Mouse (Mus musculus) gastrocnemius, postnatal 4 days (tissue): Measurements from ENCODE around the gene Lrrc3. TPM values are rescaled to one million over a fixed set of nuclear protein-coding genes. Genes with fewer than 3 reads are reported as not detected.
"Not testable (repeated sequence)": the region's sequence is repeated elsewhere in the genome, so short reads cannot be mapped to it uniquely, and the experiment has no call there.

Source experiments
- DNase-seq, 2 experiments: peaks; one replicate each; pipeline ENCODE4 v3.0.0; 2021 to 2022; ENCODE audit warnings: low spot score in 2 of 2, mixed read lengths in 2 of 2
- long read RNA-seq, 2 experiments: library from polyadenylated mRNA; stranded (forward); transcript quantifications; one replicate each; pipeline ENCODE4 v2.0.0; 2021
- total RNA-seq, 2 experiments: library from RNA; stranded (reverse); gene quantifications; 2 replicates each; pipeline ENCODE4 v1.2.3; 2021

Lrrc3 gene
- total RNA-seq, result 1 to 10 TPM; 1.2 to 1.4 TPM
- long read RNA-seq, experiment 1, full-length matches to known transcripts, result 1 of 1 reads
- long read RNA-seq, experiment 1, partial matches to known transcripts, result 0 of 1 reads
- long read RNA-seq, experiment 1, other reads (novel, unspliced or antisense), result 0 of 1 reads
- long read RNA-seq, experiment 2, result 0 reads

- DNase-seq, result peak in 1 of 2 experiments; percentile 54
Observed at GRCm38 (mm10) chr10:77902211-77902893, at the start of gene Lrrc3. Gene Lrrc3, minus strand, starts transcription at chr10:77902536.

DNA sequence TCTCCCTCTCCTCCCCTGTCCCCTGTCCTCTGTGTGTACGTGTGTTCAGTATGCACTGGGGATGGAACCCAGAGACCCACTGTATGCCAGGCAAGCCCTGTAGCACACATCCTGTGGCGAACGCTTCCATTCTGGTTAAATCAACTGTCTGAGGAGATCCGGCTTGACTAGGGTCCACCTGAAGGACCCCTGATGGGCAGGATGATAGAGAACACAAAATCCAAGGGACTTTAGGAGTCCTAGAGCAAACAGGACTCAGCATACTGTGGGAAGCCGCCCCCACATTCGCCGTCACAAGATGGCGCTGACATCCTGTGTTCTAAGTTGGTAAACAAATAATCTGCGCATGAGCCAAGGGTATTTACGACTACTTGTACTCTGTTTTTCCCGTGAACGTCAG is 48.1 kb upstream of the Lrrc3 start:
- DNase-seq, result not testable (repeated sequence)

DNA sequence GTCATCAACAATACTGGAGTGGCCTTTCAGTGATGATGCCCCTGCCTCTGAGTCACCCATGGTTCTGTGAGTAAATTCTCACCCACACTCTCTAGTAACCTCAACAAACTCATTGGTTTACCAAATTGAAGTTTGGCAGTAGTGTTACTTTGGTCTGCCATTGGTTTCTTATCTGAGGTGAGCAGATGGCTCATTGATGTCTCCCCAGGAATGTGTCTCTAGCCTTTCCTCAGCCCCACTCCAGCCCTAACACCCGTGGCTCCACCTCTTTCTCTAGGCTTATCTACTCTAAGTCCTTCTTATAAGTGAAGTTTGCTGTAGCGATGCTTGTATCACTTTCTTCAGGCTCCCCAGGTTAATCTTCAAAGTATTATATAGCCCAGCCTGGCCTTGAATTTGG is 37.3 kb upstream of the Lrrc3 start:
- no peak for DNase-seq

DNA sequence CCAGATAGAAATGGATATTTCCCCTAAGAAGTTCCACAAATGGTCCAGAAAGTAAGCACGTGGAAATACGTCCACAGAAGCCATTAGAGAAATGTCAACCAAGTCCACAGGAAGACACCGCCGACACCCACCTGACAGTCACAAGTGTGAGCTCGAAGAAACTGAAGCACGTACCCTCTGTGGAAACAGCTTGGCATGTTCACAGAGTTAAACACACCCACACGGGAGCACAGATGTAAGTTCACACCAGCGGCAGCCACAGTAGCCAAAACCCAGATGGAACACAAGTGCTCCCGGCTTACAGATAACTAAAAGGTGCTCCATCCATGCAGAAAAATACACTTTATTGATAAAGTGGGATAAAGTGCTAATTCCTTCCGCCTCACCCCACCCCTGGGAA is 25.0 kb upstream of the Lrrc3 start:
- no peak for DNase-seq

- peak in 1 of 2 experiments; percentile 37 for DNase-seq
Observed at GRCm38 (mm10) chr10:77926140-77926539, 23.8 kb upstream of the Lrrc3 start.

DNA sequence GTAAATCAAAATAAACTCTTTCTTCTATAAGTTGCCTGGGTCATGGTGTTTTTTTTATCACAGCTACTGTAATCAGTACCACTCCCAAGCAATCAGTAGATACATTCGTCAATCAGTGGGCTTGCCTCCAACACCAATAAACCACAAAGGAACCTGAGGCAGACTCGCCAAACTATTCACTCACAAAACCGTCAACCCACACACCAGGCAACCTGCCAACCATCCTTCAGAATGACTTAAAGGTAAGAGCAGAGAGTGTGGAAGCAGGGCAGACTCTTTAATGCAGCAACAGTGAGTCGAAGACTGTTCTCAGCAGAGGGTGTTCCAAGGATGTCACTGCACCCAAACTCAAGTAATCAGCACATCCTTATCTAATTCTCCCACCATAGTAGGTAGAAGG is 20.3 kb upstream of the Lrrc3 start:
- no peak for DNase-seq

DNA sequence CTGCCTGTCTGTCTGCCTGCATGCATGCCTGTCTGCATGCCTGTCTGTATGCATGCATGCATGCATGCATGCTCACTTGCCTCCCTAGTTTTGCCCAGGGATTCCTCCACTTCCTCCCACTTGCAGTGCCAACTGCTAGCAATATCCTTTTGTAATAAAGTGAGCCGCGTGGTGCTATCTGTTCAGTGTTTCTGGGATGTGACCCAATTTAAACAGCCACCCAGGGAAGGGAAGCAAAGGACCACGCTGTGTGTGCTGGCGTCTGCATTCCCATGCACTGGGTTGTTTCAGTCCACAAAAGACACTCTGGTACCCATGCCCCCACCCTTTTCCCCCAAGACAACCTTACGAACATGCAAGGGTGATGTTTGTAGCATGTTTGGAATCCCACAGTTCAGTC is 18.7 kb upstream of the Lrrc3 start:
- no peak for DNase-seq

- peak; percentile 47 to 50 for DNase-seq
Observed at GRCm38 (mm10) chr10:77916636-77917335, 14.4 kb upstream of the Lrrc3 start.

GRCm38 (mm10) chr10:77913292-77913691 is 11.0 kb upstream of the Lrrc3 start:
- DNase-seq, result no peak

DNA sequence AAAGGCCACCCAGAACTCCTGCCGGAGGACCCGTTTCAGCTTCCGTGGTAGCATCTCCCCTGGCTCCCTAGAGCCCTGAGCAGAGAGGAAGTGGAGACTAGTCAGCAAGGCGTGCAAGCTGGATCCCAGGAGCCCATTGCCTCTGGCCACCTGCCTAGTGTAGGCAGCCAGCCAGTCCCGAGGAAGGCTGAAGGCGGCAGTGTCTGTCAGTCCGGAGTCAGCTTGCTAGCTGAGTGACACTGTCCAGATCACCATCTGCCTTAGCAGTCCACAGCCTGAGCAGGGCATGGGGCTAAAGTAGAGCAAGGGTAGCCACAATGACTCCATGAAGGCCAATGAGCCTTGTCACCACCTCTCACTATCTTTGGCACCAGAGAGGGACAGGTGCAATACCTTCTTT is 10.3 kb upstream of the Lrrc3 start:
- DNase-seq, result no peak

DNA sequence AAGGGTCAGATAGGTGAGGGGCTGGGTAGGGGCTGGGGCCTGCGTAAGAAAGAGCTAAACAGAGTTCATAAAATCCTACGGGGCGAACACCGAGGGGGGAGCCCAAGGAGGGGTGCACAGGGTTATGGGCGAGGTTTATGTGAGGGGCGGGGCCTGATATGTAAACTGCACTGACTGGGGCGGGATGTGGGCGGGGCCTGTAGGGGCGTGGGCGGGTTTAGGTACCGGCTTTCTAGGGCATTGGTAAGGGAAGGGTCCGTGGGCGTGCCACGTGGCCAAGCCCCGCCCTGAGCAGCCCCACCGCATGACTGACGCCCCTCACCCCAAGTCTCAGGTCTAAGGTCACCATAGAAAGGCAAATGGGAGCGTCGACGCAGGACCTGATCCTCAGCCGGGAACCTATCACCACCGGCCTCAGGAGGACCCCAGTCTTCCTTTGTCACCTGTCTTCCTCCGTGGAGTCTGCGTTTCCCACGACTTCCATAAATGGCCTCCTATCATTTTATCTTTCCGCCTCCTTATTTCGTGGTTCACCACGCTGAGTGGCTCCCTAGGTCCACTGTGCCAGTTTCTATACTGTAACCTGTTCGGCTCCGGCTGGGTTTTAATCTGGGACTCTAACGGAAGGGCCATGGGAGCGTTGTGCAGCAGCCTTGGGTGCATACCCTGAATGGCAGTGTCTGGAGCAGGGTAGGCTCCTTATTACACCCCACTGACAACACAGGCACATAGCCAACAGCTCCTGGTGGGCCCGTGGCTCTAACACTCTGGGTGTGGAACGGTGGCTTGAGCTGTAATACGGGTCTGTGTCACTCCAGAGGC is 769 bp upstream of the Lrrc3 start:
- DNase-seq, result no peak

DNA sequence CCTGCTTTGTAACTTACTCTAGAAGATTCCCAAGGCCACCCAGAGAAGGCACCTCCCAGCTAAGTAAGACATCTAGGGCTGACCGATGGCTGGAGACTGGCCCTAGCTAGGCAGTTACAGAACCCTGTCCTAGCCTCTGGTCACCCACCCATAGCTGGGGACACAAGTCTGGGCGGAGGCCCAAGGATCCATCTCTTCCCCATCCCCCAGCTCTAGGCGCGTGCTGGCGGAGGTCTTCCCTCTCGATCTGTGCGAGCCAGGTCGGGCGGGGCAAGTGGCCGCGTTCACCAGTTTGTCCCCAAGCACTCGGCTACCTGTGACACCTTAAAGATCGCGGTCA is 495 bp downstream of the Lrrc3 start:
- DNase-seq, result no peak

DNA sequence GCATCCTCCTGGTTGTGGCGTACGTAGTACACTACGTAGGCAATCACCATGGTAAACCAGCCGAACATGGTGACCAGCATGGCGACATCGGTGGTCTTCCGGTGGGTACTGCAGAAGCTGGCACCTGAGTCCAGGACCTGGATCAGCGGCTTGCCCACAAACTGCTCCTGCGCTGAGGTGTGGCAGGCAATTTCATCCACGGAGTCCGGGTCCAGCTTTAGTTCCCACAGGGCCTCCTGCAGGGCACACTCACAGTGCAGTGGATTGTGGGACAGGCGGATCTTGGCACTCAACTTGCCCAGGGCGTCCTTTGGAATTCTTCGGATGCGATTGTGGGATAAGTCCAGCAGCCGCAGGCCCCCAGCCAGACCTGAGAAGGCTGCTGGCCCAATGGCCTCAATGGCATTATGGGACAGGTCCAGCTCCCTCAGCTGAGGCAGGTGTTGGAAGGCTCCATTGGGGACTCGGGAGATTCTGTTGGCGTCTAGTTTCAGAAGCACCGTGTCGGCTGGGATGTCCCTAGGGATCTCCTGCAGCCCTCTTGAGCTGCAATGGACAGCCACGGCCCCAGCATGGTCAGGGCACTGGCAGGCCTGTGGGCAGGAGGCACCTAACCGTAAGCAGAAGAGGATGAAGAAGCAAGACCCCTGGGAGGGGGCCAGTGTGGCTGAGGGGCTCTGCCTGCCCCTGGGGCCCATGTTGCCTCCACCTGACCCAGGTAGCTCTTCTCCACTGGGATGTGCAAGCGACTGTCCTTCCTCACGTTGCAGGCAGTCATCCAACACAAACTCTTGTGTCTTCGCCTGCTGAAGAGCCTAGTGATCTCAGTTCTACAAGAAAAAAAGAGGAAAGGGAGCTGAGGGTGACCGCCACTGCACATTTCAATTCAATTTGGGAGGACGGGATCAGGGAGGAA is 1.2 kb downstream of the Lrrc3 start:
- DNase-seq, result no peak

DNA sequence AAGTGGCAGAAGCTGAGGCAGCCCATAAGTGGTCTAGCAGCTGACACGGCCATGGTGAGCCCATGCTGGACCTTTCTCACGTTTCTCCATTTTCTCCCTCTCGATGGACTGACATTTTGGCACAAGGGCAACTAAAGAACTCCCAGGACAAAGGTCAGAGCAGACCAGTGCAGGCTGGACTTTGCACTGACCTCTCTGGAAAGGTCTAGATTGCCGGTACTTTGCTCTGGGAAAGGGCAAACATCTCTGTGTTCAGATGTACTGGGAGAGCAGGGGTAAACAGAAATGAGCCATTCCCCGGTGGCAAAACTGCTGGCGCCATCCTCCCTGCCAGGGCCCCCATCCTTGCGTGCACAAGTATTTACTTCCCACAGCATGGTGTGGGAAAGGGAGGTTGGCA is 2.2 kb downstream of the Lrrc3 start:
- DNase-seq, result no peak

GRCm38 (mm10) chr10:77895562-77895961 is 6.8 kb downstream of the Lrrc3 start:
- DNase-seq, result no peak

DNA sequence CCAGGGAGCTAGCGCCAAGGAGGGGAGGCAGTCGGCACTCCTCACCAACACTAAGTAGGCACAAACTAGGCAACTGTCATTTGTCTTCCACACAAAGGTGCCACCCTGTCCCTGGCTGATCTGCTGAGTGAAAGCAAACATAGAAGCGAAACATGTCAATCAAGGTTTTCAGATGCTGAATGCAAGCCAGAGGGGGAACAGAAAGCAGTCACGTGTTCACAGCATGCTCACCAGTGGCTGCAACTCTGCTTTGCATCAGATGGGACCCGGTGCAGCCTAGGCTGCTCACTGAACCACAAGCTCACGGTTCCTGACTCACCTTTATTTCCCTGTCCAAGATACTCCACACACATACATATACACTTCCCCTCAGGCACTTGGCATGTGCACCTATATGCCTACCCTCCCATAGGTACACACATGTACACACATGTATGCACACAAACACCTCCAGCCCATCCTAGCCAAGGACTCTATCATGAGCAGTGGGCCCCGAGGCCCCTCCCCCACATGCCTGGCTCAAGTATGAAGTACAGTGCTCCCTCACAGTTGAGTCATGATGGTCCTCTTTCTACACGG is 11.3 kb downstream of the Lrrc3 start:
- DNase-seq, result no peak

- DNase-seq, result no peak
Observed at GRCm38 (mm10) chr10:77886007-77886747, 16.2 kb downstream of the Lrrc3 start.

GRCm38 (mm10) chr10:77882553-77882952 is 19.8 kb downstream of the Lrrc3 start:
- no peak for DNase-seq

- DNase-seq, result no peak
Observed at GRCm38 (mm10) chr10:77880305-77880704, 22.0 kb downstream of the Lrrc3 start.

GRCm38 (mm10) chr10:77878985-77879384 is 23.4 kb downstream of the Lrrc3 start:
- DNase-seq, result no peak
